Mouse (Mus musculus) midbrain, embryonic 14.5 days (tissue): Measurements from ENCODE around the gene Vmn1r217. TPM values are rescaled to one million over a fixed set of nuclear protein-coding genes. Genes with fewer than 3 reads are reported as not detected.
"Not testable (repeated sequence)": the region's sequence is repeated elsewhere in the genome, so short reads cannot be mapped to it uniquely, and the experiment has no call there.

ENCODE experiments used
- ATAC-seq: fragments of 200-750 bp; cut with Nextera tagmentation; 2 replicates; pipeline ENCODE4 v1.8.0; 2017; ENCODE audit warnings: moderate number of reproducible peaks, moderate library complexity; ENCODE audit not compliant: low FRiP score, low TSS enrichment
- DNase-seq: peaks from one replicate; pipeline ENCODE4 v3.0.0-alpha.2; 2015
- H3K27ac ChIP-seq: fragments of 300-500 bp; sonication (generic); replicated peaks from 2 replicates; pipeline ENCODE4 v1.5.1; 2014; ENCODE audit warnings: mild to moderate bottlenecking, low read depth, low read length, moderate library complexity
- H3K27me3 ChIP-seq: fragments of 300-500 bp; sonication (generic); 2 replicates; pipeline ENCODE4 v1.6.1; 2014; ENCODE audit warnings: low read length, control low read depth, mixed read lengths; ENCODE audit not compliant: control insufficient read depth, insufficient read depth
- H3K36me3 ChIP-seq: fragments of 300-500 bp; sonication (generic); 2 replicates; pipeline ENCODE4 v1.6.1; 2014; ENCODE audit warnings: low read length, control low read depth; ENCODE audit not compliant: control insufficient read depth, insufficient read depth
- H3K4me1 ChIP-seq: fragments of 300-500 bp; sonication (generic); 2 replicates; pipeline ENCODE4 v1.6.1; 2014; ENCODE audit warnings: mild to moderate bottlenecking, antibody characterized with exemption, low read length, control low read depth; ENCODE audit not compliant: control insufficient read depth, insufficient read depth
- H3K4me2 ChIP-seq: fragments of 300-500 bp; sonication (generic); 2 replicates; pipeline ENCODE4 v1.6.1; 2014; ENCODE audit warnings: mild to moderate bottlenecking, low read length, moderate library complexity
- H3K4me3 ChIP-seq: fragments of 300-500 bp; sonication (generic); replicated peaks from 2 replicates; pipeline ENCODE4 v1.5.1; 2014; ENCODE audit warnings: low read depth, low read length
- H3K9ac ChIP-seq: fragments of 300-500 bp; sonication (generic); replicated peaks from 2 replicates; pipeline ENCODE4 v1.6.1; 2014; ENCODE audit warnings: mild to moderate bottlenecking, low read length, moderate library complexity
- H3K9me3 ChIP-seq: fragments of 300-500 bp; sonication (generic); 2 replicates; pipeline ENCODE4 v1.6.1; 2016; ENCODE audit warnings: low read length, control low read depth, mixed read lengths; ENCODE audit not compliant: control insufficient read depth
- WGBS: fragments of 180-500 bp; shearing (Covaris S2); extraction: QIAGEN DNeasy Blood & Tissue Kit; methylation state at CpG from one replicate; pipeline ENCODE4 v1.1.7; 2014; 5-methylcytosine and 5-hydroxymethylcytosine counted together
- polyA plus RNA-seq: library from polyadenylated mRNA; unstranded; fragments of >200 nt; fragmentation: Nextera tagmentation; extraction: Ambion mirVana; gene quantifications from 2 replicates; pipeline ENCODE4 v1.2.1, GENCODE M21; 2014

The Vmn1r217 gene
- polyA plus RNA-seq: not detected in 2 replicates

DNA sequence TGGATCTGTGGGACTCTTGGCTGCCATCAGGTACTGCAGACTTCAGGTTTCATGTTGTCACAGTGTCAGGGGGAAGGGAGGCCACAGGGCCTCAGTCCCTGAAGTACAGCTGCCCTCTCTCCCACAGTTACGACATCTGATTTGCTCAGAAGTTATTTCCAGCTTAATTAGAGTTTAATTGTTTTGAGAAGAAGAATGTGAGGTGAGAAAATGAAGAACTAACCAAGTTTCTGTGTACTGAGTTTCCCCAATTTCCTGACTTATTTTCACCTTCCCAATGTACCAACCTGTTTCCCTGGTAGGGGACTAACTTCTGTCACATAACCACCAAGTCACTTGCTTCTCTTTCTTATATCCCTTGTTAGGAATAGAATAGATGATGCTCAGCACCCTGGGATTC is at the start of gene Vmn1r217:
Vmn1r217 (minus strand) TSS at position 101 of the 400 bp plus-strand sequence.
- WGBS: 87% methylated on average over 1 of the region's 1 CpGs
- H3K4me1 ChIP-seq, H3K9me3 ChIP-seq, DNase-seq, ATAC-seq, H3K36me3 ChIP-seq, H3K27ac ChIP-seq, H3K4me2 ChIP-seq, H3K27me3 ChIP-seq, H3K4me3 ChIP-seq, H3K9ac ChIP-seq: not testable (repeated sequence)

- not testable (repeated sequence) for H3K9ac ChIP-seq, H3K27me3 ChIP-seq, H3K36me3 ChIP-seq, H3K4me1 ChIP-seq, H3K4me2 ChIP-seq, H3K4me3 ChIP-seq, DNase-seq, ATAC-seq, H3K27ac ChIP-seq, H3K9me3 ChIP-seq
- 87% methylated on average over 4 of the region's 4 CpGs for WGBS
Measured at GRCm38 (mm10) chr13:23166471-23166870, 48.4 kb upstream of the Vmn1r217 start.

DNA sequence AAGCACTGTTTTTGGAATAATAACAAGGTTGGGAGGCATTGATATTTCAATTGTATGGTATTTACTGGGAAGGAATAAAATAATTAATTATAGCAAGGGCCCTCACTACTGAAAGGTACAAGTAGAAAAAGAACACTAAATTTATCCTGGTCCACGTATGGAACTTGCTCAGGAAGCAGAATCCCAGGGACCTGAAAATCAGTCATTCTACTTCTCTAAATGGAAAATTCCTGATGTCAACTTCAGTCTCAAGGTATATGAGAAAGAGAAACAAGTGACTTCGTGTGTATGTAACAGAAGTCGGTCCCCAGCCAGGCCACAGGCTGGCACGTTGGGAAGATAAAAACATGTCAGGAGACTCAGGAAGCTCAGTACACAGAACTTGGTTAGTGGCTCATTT is 41.0 kb upstream of the Vmn1r217 start, which contains the start of gene Vmn1r219:
Vmn1r219 (plus strand) TSS at position 301 of the 400 bp plus-strand sequence.
- Histone ChIP-seq H3K4me1 (no peaks in the 10 kb centered on the region), H3K9ac (no peak within 1 kb of the TSS), H3K36me3 (no peaks in the 10 kb centered on the region), H3K27me3 (no peaks in the 10 kb centered on the region), H3K9me3 (no peaks in the 10 kb centered on the region), H3K4me2 (no peak within 1 kb of the TSS), H3K27ac (no peak within 1 kb of the TSS), H3K4me3 (no peak within 1 kb of the TSS)
- DNase-seq (no peak), ATAC-seq (no peak)
- 90% methylated on average over 4 of the region's 4 CpGs for WGBS

- Histone ChIP-seq H3K4me3 (no peak overlapping the region), H3K27ac (no peak overlapping the region), H3K4me2 (no peak overlapping the region), H3K36me3 (no peaks in the 10 kb centered on the region), H3K9ac (no peak overlapping the region), H3K4me1 (no peaks in the 10 kb centered on the region), H3K27me3 (no peaks in the 10 kb centered on the region), H3K9me3 (no peaks in the 10 kb centered on the region)
- ATAC-seq: no peak; the same call in 1 of the 2 replicates
- 73% methylated on average over 3 of the region's 3 CpGs for WGBS
- DNase-seq: peak; percentile 21
Measured at GRCm38 (mm10) chr13:23157848-23158247, 39.8 kb upstream of the Vmn1r217 start.

DNA sequence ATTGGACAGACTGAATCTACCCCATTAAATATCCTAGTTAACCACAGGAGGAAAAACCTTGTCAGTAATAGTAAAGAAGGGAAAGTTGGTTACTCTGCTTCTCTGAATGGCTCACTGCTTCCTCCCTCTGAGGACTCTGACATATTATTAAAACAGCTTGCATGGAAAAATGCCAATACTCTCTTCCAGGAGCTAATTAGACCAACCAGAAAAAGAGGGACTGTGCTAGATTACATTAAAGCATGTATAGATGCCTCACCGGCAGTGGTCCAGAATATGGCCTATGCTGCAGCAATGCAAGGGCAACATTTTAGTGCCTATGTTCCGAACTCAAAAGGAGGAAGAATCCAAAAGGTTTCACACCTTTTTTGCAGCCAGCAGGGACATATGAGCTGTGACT is 20.9 kb upstream of the Vmn1r217 start:
- DNase-seq (no peak), ATAC-seq (no peak)

DNA sequence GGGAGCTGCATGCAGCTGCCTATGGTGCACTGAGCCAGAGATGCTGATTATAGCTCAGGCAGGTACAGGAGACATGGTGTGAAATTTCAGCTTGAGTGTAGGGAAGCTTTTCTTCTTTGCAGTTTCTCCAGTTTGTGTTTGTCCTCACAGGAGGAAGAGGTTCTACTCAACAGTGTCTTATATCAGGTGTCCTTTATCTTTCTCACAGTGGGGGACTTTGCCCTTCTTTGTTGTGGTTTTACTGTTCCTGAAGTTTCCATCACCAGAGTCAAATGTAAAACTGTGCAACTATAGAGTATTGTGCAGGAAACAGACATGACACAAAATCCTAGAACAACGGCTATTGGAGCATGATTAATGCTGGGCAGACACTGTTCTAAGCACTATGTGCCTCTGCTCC is 15.5 kb upstream of the Vmn1r217 start:
- no peak overlapping the region for H3K4me3 ChIP-seq
- ATAC-seq: no peak
- H3K27ac ChIP-seq: no peak overlapping the region
- no peaks in the 10 kb centered on the region for H3K9me3 ChIP-seq
- H3K27me3 ChIP-seq: no peaks in the 10 kb centered on the region
- no peak overlapping the region for H3K4me2 ChIP-seq
- no peak for DNase-seq
- H3K4me1 ChIP-seq: no peaks in the 10 kb centered on the region
- no peak overlapping the region for H3K9ac ChIP-seq
- no peaks in the 10 kb centered on the region for H3K36me3 ChIP-seq
- WGBS: 77% methylated on average over 1 of the region's 1 CpGs

More for the DNA sequence above, 20.9 kb upstream of the Vmn1r217 start:
- H3K9ac ChIP-seq: no peak overlapping the region
- H3K36me3 ChIP-seq: no peaks in the 10 kb centered on the region
- H3K4me2 ChIP-seq: no peak overlapping the region
- no peak overlapping the region for H3K27ac ChIP-seq
- H3K9me3 ChIP-seq: no peaks in the 10 kb centered on the region
- 91% methylated on average over 2 of the region's 2 CpGs for WGBS
- H3K4me1 ChIP-seq: no peaks in the 10 kb centered on the region
- H3K4me3 ChIP-seq: no peak overlapping the region
- H3K27me3 ChIP-seq: no peaks in the 10 kb centered on the region

DNA sequence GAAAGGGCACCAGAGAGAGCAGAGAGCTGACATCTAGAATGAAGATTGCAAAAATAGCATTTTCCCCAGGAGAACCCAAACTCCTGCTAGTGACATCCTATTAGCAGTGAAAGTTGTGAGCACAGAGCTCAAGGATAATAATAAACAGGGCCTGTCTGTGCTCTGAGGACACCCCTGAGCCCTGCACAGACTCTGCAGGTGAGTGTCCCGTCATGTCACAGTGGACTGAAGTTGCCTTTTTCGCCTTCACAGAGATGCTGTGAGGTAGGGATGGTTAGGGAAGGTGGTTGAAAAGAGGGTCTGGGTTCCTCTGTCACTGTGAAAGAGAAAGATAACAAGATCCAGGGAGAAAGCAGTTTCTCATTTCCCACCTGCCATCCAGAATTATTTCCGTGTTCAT is 15.1 kb upstream of the Vmn1r217 start, which contains the start of gene Vmn1r218:
Vmn1r218 (plus strand) TSS at position 57 of the 400 bp plus-strand sequence.
- 69% methylated on average over 3 of the region's 3 CpGs for WGBS
- Histone ChIP-seq H3K4me3 (no peak within 1 kb of the TSS), H3K36me3 (no peaks in the 10 kb centered on the region), H3K4me1 (no peaks in the 10 kb centered on the region), H3K27me3 (no peaks in the 10 kb centered on the region), H3K9me3 (no peaks in the 10 kb centered on the region), H3K9ac (no peak within 1 kb of the TSS), H3K27ac (no peak within 1 kb of the TSS), H3K4me2 (no peak within 1 kb of the TSS)
- ATAC-seq (no peak), DNase-seq (no peak)

DNA sequence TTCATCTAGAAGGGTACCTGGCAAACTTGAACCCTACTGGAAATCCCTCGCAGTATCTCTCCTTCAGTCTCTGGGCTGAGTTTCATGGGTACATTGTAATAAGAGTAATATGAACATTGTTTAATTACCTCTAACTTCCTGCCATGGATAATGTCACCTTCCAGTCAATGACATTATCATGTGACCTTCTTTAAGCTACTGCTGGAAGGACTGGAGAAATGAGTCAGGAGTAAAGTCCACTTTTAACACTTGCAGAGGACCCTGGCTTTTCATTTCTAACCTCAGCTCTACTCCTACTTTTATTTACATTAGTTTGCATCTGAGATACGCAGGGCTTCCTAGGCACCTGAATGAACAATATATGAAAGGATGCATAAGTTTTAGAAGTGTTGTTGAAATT is 2.6 kb upstream of the Vmn1r217 start:
- no peaks in the 10 kb centered on the region for H3K36me3 ChIP-seq
- no peak for ATAC-seq

GRCm38 (mm10) chr13:23094386-23094785 is 23.6 kb downstream of the Vmn1r217 start:
- no peak overlapping the region for H3K9ac ChIP-seq
- no peak overlapping the region for H3K27ac ChIP-seq
- no peaks in the 10 kb centered on the region for H3K36me3 ChIP-seq
- no peak overlapping the region for H3K4me3 ChIP-seq
- WGBS: 92% methylated on average over 4 of the region's 4 CpGs
- H3K4me2 ChIP-seq: no peak overlapping the region
- H3K27me3 ChIP-seq: no peaks in the 10 kb centered on the region
- ATAC-seq: no peak
- H3K4me1 ChIP-seq: no peaks in the 10 kb centered on the region
- no peak for DNase-seq
- no peaks in the 10 kb centered on the region for H3K9me3 ChIP-seq

More for the DNA sequence above, 2.6 kb upstream of the Vmn1r217 start:
- Histone ChIP-seq H3K4me3 (no peak overlapping the region), H3K4me1 (no peaks in the 10 kb centered on the region), H3K27me3 (no peaks in the 10 kb centered on the region), H3K9ac (no peak overlapping the region), H3K27ac (no peak overlapping the region), H3K4me2 (no peak overlapping the region), H3K9me3 (no peaks in the 10 kb centered on the region)
- DNase-seq: no peak
- 91% methylated on average over 2 of the region's 2 CpGs for WGBS
